Mouse (Mus musculus) heart, embryonic 16.5 days (tissue): ENCODE measurements around the gene Olfr324. TPM values are rescaled to one million over a fixed set of nuclear protein-coding genes. Genes with fewer than 3 reads are reported as not detected.

Experiments used
- ATAC-seq: fragments of 200-750 bp; cut with Nextera tagmentation; replicated peaks from 2 replicates; pipeline ENCODE4 v1.8.0; 2017; ENCODE audit warnings: moderate number of reproducible peaks; ENCODE audit not compliant: insufficient read depth, low FRiP score; ENCODE audit errors: extremely low read depth
- H3K27ac ChIP-seq: fragments of 300-500 bp; sonication (generic); 2 replicates; pipeline ENCODE4 v1.5.1; 2014; ENCODE audit warnings: mild to moderate bottlenecking, low read length, control low read depth, moderate library complexity
- H3K27me3 ChIP-seq: fragments of 300-500 bp; sonication (generic); 2 replicates; pipeline ENCODE4 v1.6.1; 2014; ENCODE audit warnings: low read length, mixed read lengths; ENCODE audit not compliant: control insufficient read depth, insufficient read depth
- H3K36me3 ChIP-seq: fragments of 300-500 bp; sonication (generic); 2 replicates; pipeline ENCODE4 v1.6.1; 2014; ENCODE audit not compliant: control insufficient read depth, insufficient read depth
- H3K4me1 ChIP-seq: fragments of 300-500 bp; sonication (generic); 2 replicates; pipeline ENCODE4 v1.6.1; 2014; ENCODE audit warnings: low read length, mixed read lengths; ENCODE audit not compliant: control insufficient read depth, insufficient read depth
- H3K4me2 ChIP-seq: fragments of 300-500 bp; sonication (generic); 2 replicates; pipeline ENCODE4 v1.6.1; 2014; ENCODE audit warnings: low read depth, mild to moderate bottlenecking, control low read depth, low read length
- H3K4me3 ChIP-seq: fragments of 300-500 bp; sonication (generic); 2 replicates; pipeline ENCODE4 v1.5.1; 2014; ENCODE audit warnings: mild to moderate bottlenecking, control low read depth, low read length
- H3K9ac ChIP-seq: fragments of 300-500 bp; sonication (generic); 2 replicates; pipeline ENCODE4 v1.6.1; 2014; ENCODE audit warnings: low read length, control low read depth
- H3K9me3 ChIP-seq: fragments of 300-500 bp; sonication (generic); replicated peaks from 2 replicates; pipeline ENCODE4 v1.6.1; 2016; ENCODE audit warnings: low read length; ENCODE audit not compliant: control insufficient read depth
- WGBS: fragments of 180-500 bp; shearing (Covaris S2); extraction: QIAGEN DNeasy Blood & Tissue Kit; methylation state at CpG from one replicate; pipeline ENCODE4 v1.1.7; 2014; 5-methylcytosine and 5-hydroxymethylcytosine counted together
- polyA plus RNA-seq: library from polyadenylated mRNA; unstranded; fragments of >200 nt; fragmentation: Nextera tagmentation; extraction: Ambion mirVana; gene quantifications from 2 replicates; pipeline ENCODE4 v1.2.1, GENCODE M21; 2015

Olfr324 gene
- polyA plus RNA-seq, 1 experiment from 2014 or later, result not detected

DNA sequence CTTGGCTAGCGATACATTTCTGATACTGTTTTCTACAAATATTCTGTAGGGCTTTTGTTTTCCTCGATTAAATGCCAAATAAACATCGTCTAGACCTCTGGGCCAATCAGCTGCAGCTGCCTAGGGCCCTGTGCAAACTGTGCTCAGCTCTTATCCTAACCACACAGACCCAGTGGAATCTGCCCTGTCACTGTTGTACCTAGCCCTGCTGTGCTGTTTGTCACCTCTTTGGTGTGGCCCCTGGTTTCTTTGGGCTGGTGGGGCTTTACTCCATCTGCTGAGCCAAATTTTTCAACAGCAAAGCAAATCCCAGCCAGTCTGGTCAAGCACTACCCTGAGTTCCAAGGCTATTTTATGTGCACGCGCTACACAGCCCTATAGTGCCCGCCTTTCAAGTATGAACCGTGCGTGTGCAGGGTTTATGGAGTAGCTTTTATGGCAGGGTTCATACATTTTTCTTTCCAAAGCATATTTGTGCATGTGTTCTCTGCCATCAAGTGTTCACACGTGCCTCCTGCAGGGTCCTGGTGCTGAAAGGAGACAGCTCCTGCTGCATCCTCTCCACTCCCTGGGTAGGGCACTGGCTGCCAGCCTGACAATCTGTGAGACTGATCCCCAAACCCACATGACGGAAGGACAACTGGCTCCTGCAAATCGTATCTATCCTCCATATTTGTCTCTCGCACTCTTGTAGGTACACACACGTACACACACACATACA, 46.9 kb downstream of the Olfr324 start:
- Histone ChIP-seq H3K27me3 (peaks cover 26% of the 10 kb centered on the region), H3K9me3 (no peaks in the 10 kb centered on the region), H3K36me3 (no peaks in the 10 kb centered on the region), H3K4me1 (peaks cover 6% of the 10 kb centered on the region; the same call in 1 of the 2 replicates), H3K4me2 (no peak overlapping the region), H3K27ac (no peak overlapping the region), H3K9ac (no peak overlapping the region), H3K4me3 (no peak overlapping the region)
- no peak for ATAC-seq
- WGBS, result 78% methylated on average over 13 of the region's 13 CpGs

DNA sequence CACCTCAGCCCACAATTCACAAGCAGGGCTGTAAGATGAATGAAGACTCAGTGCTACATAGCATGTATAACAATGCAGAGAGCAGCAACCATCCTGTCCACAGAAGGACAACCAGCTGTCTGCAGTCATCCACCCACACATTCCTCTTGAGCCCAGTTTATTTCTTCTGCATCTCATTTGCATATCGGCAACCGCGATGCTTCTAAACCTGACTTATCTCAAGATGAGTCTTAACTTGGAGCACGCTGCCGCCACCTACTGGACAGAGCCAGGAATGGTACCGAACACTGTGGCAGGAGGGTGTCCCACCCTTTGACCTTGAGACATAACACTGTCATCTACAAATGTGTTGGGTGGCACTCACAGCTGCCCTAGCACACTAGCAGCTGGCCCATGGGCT, 48.4 kb downstream of the Olfr324 start:
- no peaks in the 10 kb centered on the region for H3K36me3 ChIP-seq
- no peak for ATAC-seq
- no peak overlapping the region for H3K27ac ChIP-seq
- H3K9me3 ChIP-seq, result no peaks in the 10 kb centered on the region
- H3K4me3 ChIP-seq, result no peak overlapping the region
- H3K4me1 ChIP-seq, result peaks cover 6% of the 10 kb centered on the region; the same call in 1 of the 2 replicates
- H3K27me3 ChIP-seq, result peaks cover 22% of the 10 kb centered on the region
- no peak overlapping the region for H3K9ac ChIP-seq
- 25% methylated on average over 6 of the region's 6 CpGs for WGBS
- H3K4me2 ChIP-seq, result no peak overlapping the region

Other genes with a start within 250 kb of the Olfr324 start
- 1.4 TPM in 1 of 2 replicates, not detected in the other for gene Lypd8, start 216.1 kb upstream of the Olfr324 start, polyA plus RNA-seq
- gene 1810065E05Rik, start 174.0 kb upstream of the Olfr324 start, polyA plus RNA-seq, result not detected in 2 replicates
- gene Gm12253, start 162.6 kb upstream of the Olfr324 start, polyA plus RNA-seq, result not detected in 2 replicates
- gene Lypd9, start 142.2 kb upstream of the Olfr324 start, polyA plus RNA-seq, result not detected in 2 replicates
- gene Olfr30, start 132.8 kb upstream of the Olfr324 start, polyA plus RNA-seq, result not detected in 2 replicates
- not detected in 2 replicates for gene Olfr332, start 102.6 kb upstream of the Olfr324 start, polyA plus RNA-seq
- not detected in 2 replicates for gene Olfr331, start 92.5 kb upstream of the Olfr324 start, polyA plus RNA-seq
- gene Olfr330, start 60.3 kb upstream of the Olfr324 start, polyA plus RNA-seq, result not detected in 2 replicates
- gene Olfr329-ps, start 48.7 kb upstream of the Olfr324 start, polyA plus RNA-seq, result not detected in 2 replicates
- not detected in 2 replicates for gene Olfr328, start 39.5 kb upstream of the Olfr324 start, polyA plus RNA-seq
- gene Olfr224, start 24.6 kb upstream of the Olfr324 start, polyA plus RNA-seq, result 0.07 and 0.11 TPM in 2 replicates
- gene Olfr325, start 17.4 kb upstream of the Olfr324 start, polyA plus RNA-seq, result not detected in 2 replicates
- not detected in 2 replicates for gene 2210407C18Rik, start 21.0 kb downstream of the Olfr324 start, polyA plus RNA-seq
- gene Olfr323, start 35.4 kb downstream of the Olfr324 start, polyA plus RNA-seq, result not detected in 2 replicates
- gene Trim58, start 45.4 kb downstream of the Olfr324 start, polyA plus RNA-seq, result 0.07 TPM in 1 of 2 replicates, not detected in the other
- not detected in 2 replicates for gene Olfr322, start 63.7 kb downstream of the Olfr324 start, polyA plus RNA-seq
- gene Olfr320, start 86.0 kb downstream of the Olfr324 start, polyA plus RNA-seq, result not detected in 2 replicates
- gene Olfr319, start 104.0 kb downstream of the Olfr324 start, polyA plus RNA-seq, result not detected in 2 replicates
- not detected in 2 replicates for gene Olfr318, start 128.9 kb downstream of the Olfr324 start, polyA plus RNA-seq
- gene Olfr317, start 144.1 kb downstream of the Olfr324 start, polyA plus RNA-seq, result not detected in 2 replicates
- gene Olfr316, start 157.6 kb downstream of the Olfr324 start, polyA plus RNA-seq, result not detected in 2 replicates
- not detected in 2 replicates for gene Olfr315, start 178.1 kb downstream of the Olfr324 start, polyA plus RNA-seq
- 0.11 TPM in 1 of 2 replicates, not detected in the other for gene Olfr314, start 187.8 kb downstream of the Olfr324 start, polyA plus RNA-seq
- gene Fam183b, start 206.8 kb downstream of the Olfr324 start, polyA plus RNA-seq, result 1.5 and 2.5 TPM in 2 replicates
- 0.09 and 0.12 TPM in 2 replicates for gene Olfr313, start 219.9 kb downstream of the Olfr324 start, polyA plus RNA-seq
- 0.25 TPM in 1 of 2 replicates, not detected in the other for gene Olfr312, start 234.1 kb downstream of the Olfr324 start, polyA plus RNA-seq
- 0.15 and 0.22 TPM in 2 replicates for gene Olfr311, start 244.1 kb downstream of the Olfr324 start, polyA plus RNA-seq